Mouse (Mus musculus): ENCODE data around the gene Sned1. TPM values are rescaled to one million over a fixed set of nuclear protein-coding genes. Genes with fewer than 3 reads are reported as not detected.

Gene Sned1
- polyA plus RNA-seq, 1 experiment from 2014 or later = 2.8 TPM

- Histone ChIP-seq H3K4me2 (ENCODE audit: low read depth, low read length) (no peak overlapping the region), H3K4me3 (ENCODE audit: low read depth, low read length) (no peak overlapping the region), H3K27ac (ENCODE audit: low read depth, low read length) (no peak overlapping the region), H3K9ac (replicated peaks; ENCODE audit: low read depth, low read length) (no peak overlapping the region), H3K9me3 (ENCODE audit: control insufficient read depth, low read length) (no peaks in the 10 kb centered on the region), H3K27me3 (ENCODE audit: control insufficient read depth, insufficient read depth, low read length) (no peaks in the 10 kb centered on the region), H3K36me3 (ENCODE audit: control insufficient read depth, insufficient read depth, low read length) (no peaks in the 10 kb centered on the region), H3K4me1 (ENCODE audit: control insufficient read depth, insufficient read depth, low read length) (no peaks in the 10 kb centered on the region; the same call in 1 of the 2 replicates)
- WGBS = 79% methylated on average over 5 of the region's 5 CpGs
- no peak for ATAC-seq (ENCODE audit: low read depth)
These were observed 9.7 kb upstream of the Sned1 start for GRCm38 (mm10) chr1:93225731-93226520.

GRCm38 (mm10) chr1:93227303-93227975, 8.2 kb upstream of the Sned1 start:
- Histone ChIP-seq H3K4me1 (ENCODE audit: control insufficient read depth, insufficient read depth, low read length) (no peaks in the 10 kb centered on the region; the same call in 1 of the 2 replicates), H3K4me3 (ENCODE audit: low read depth, low read length) (no peak overlapping the region), H3K4me2 (ENCODE audit: low read depth, low read length) (no peak overlapping the region), H3K9me3 (ENCODE audit: control insufficient read depth, low read length) (no peaks in the 10 kb centered on the region), H3K9ac (replicated peaks; ENCODE audit: low read depth, low read length) (no peak overlapping the region), H3K36me3 (ENCODE audit: control insufficient read depth, insufficient read depth, low read length) (no peaks in the 10 kb centered on the region), H3K27me3 (ENCODE audit: control insufficient read depth, insufficient read depth, low read length) (no peaks in the 10 kb centered on the region), H3K27ac (ENCODE audit: low read depth, low read length) (no peak overlapping the region)
- 41% methylated on average over 7 of the region's 7 CpGs for WGBS
- ATAC-seq (ENCODE audit: low read depth) = peak; percentile 36

- H3K9ac ChIP-seq (replicated peaks; ENCODE audit: low read depth, low read length) = no peak overlapping the region
- no peaks in the 10 kb centered on the region for H3K36me3 ChIP-seq (ENCODE audit: control insufficient read depth, insufficient read depth, low read length)
- H3K4me3 ChIP-seq (ENCODE audit: low read depth, low read length) = no peak overlapping the region
- no peak overlapping the region for H3K4me2 ChIP-seq (ENCODE audit: low read depth, low read length)
- no peak overlapping the region for H3K27ac ChIP-seq (ENCODE audit: low read depth, low read length)
- 92% methylated on average over 7 of the region's 7 CpGs for WGBS
- no peaks in the 10 kb centered on the region for H3K27me3 ChIP-seq (ENCODE audit: control insufficient read depth, insufficient read depth, low read length)
- H3K4me1 ChIP-seq (ENCODE audit: control insufficient read depth, insufficient read depth, low read length) = no peaks in the 10 kb centered on the region; the same call in 1 of the 2 replicates
- no peaks in the 10 kb centered on the region for H3K9me3 ChIP-seq (ENCODE audit: control insufficient read depth, low read length)
- ATAC-seq (ENCODE audit: low read depth) = no peak
These were observed 7.7 kb upstream of the Sned1 start for GRCm38 (mm10) chr1:93227976-93228365.

- no peak for ATAC-seq (ENCODE audit: low read depth)
These were observed 6.4 kb upstream of the Sned1 start for GRCm38 (mm10) chr1:93229221-93229620.

GRCm38 (mm10) chr1:93229626-93230025, 6.0 kb upstream of the Sned1 start:
- 85% methylated on average over 4 of the region's 4 CpGs for WGBS
- Histone ChIP-seq H3K36me3 (ENCODE audit: control insufficient read depth, insufficient read depth, low read length) (no peaks in the 10 kb centered on the region), H3K4me1 (ENCODE audit: control insufficient read depth, insufficient read depth, low read length) (no peaks in the 10 kb centered on the region; the same call in 1 of the 2 replicates), H3K4me2 (ENCODE audit: low read depth, low read length) (no peak overlapping the region), H3K4me3 (ENCODE audit: low read depth, low read length) (no peak overlapping the region), H3K27me3 (ENCODE audit: control insufficient read depth, insufficient read depth, low read length) (peaks cover 4% of the 10 kb centered on the region; the same call in 1 of the 2 replicates), H3K9ac (replicated peaks; ENCODE audit: low read depth, low read length) (no peak overlapping the region), H3K9me3 (ENCODE audit: control insufficient read depth, low read length) (no peaks in the 10 kb centered on the region), H3K27ac (ENCODE audit: low read depth, low read length) (no peak overlapping the region)
- no peak for ATAC-seq (ENCODE audit: low read depth)

More at GRCm38 (mm10) chr1:93229221-93229620, 6.4 kb upstream of the Sned1 start:
- Histone ChIP-seq H3K27ac (ENCODE audit: low read depth, low read length) (no peak overlapping the region), H3K9me3 (ENCODE audit: control insufficient read depth, low read length) (no peaks in the 10 kb centered on the region), H3K4me1 (ENCODE audit: control insufficient read depth, insufficient read depth, low read length) (no peaks in the 10 kb centered on the region; the same call in 1 of the 2 replicates), H3K36me3 (ENCODE audit: control insufficient read depth, insufficient read depth, low read length) (no peaks in the 10 kb centered on the region), H3K4me2 (ENCODE audit: low read depth, low read length) (no peak overlapping the region), H3K9ac (replicated peaks; ENCODE audit: low read depth, low read length) (no peak overlapping the region), H3K27me3 (ENCODE audit: control insufficient read depth, insufficient read depth, low read length) (peaks cover under 1% of the 10 kb centered on the region; the same call in 1 of the 2 replicates), H3K4me3 (ENCODE audit: low read depth, low read length) (no peak overlapping the region)
- 82% methylated on average over 6 of the region's 6 CpGs for WGBS

GRCm38 (mm10) chr1:93236545-93236924, 894 bp downstream of the Sned1 start:
- WGBS = 16% methylated on average over 3 of the region's 3 CpGs
- Histone ChIP-seq H3K4me2 (ENCODE audit: low read depth, low read length) (peak overlapping the region; percentile 100), H3K4me3 (ENCODE audit: low read depth, low read length) (peak overlapping the region; percentile 54), H3K27me3 (ENCODE audit: control insufficient read depth, insufficient read depth, low read length) (peaks cover 19% of the 10 kb centered on the region), H3K9me3 (ENCODE audit: control insufficient read depth, low read length) (no peaks in the 10 kb centered on the region), H3K4me1 (ENCODE audit: control insufficient read depth, insufficient read depth, low read length) (peaks cover 10% of the 10 kb centered on the region; the same call in 1 of the 2 replicates), H3K36me3 (ENCODE audit: control insufficient read depth, insufficient read depth, low read length) (no peaks in the 10 kb centered on the region), H3K27ac (ENCODE audit: low read depth, low read length) (no peak overlapping the region), H3K9ac (replicated peaks; ENCODE audit: low read depth, low read length) (0 out of 2 replicates have a peak overlapping the region, but pooled peaks have one; percentile 58)
- ATAC-seq (ENCODE audit: low read depth) = peak; percentile 62

- Histone ChIP-seq H3K27ac (ENCODE audit: low read depth, low read length) (no peak overlapping the region), H3K36me3 (ENCODE audit: control insufficient read depth, insufficient read depth, low read length) (no peaks in the 10 kb centered on the region), H3K4me3 (ENCODE audit: low read depth, low read length) (no peak overlapping the region), H3K4me1 (ENCODE audit: control insufficient read depth, insufficient read depth, low read length) (peaks cover 10% of the 10 kb centered on the region; the same call in 1 of the 2 replicates), H3K9me3 (ENCODE audit: control insufficient read depth, low read length) (no peaks in the 10 kb centered on the region), H3K9ac (replicated peaks; ENCODE audit: low read depth, low read length) (no peak overlapping the region), H3K4me2 (ENCODE audit: low read depth, low read length) (no peak overlapping the region), H3K27me3 (ENCODE audit: control insufficient read depth, insufficient read depth, low read length) (peaks cover 19% of the 10 kb centered on the region)
- ATAC-seq (ENCODE audit: low read depth) = no peak
- 94% methylated on average over 10 of the region's 10 CpGs for WGBS
These were observed 2.0 kb downstream of the Sned1 start for GRCm38 (mm10) chr1:93237676-93238075.

GRCm38 (mm10) chr1:93238201-93238600, 2.6 kb downstream of the Sned1 start:
- no peak overlapping the region for H3K4me3 ChIP-seq (ENCODE audit: low read depth, low read length)
- ATAC-seq (ENCODE audit: low read depth) = no peak
- WGBS = 64% methylated on average over 4 of the region's 4 CpGs
- no peaks in the 10 kb centered on the region for H3K9me3 ChIP-seq (ENCODE audit: control insufficient read depth, low read length)
- H3K27me3 ChIP-seq (ENCODE audit: control insufficient read depth, insufficient read depth, low read length) = peaks cover 19% of the 10 kb centered on the region
- no peak overlapping the region for H3K27ac ChIP-seq (ENCODE audit: low read depth, low read length)
- no peak overlapping the region for H3K4me2 ChIP-seq (ENCODE audit: low read depth, low read length)
- H3K9ac ChIP-seq (replicated peaks; ENCODE audit: low read depth, low read length) = no peak overlapping the region
- H3K36me3 ChIP-seq (ENCODE audit: control insufficient read depth, insufficient read depth, low read length) = no peaks in the 10 kb centered on the region
- peaks cover 10% of the 10 kb centered on the region; the same call in 1 of the 2 replicates for H3K4me1 ChIP-seq (ENCODE audit: control insufficient read depth, insufficient read depth, low read length)

- Histone ChIP-seq H3K9ac (replicated peaks; ENCODE audit: low read depth, low read length) (no peak overlapping the region), H3K4me3 (ENCODE audit: low read depth, low read length) (no peak overlapping the region), H3K27ac (ENCODE audit: low read depth, low read length) (no peak overlapping the region), H3K9me3 (ENCODE audit: control insufficient read depth, low read length) (no peaks in the 10 kb centered on the region), H3K4me1 (ENCODE audit: control insufficient read depth, insufficient read depth, low read length) (no peaks in the 10 kb centered on the region), H3K4me2 (ENCODE audit: low read depth, low read length) (no peak overlapping the region), H3K27me3 (ENCODE audit: control insufficient read depth, insufficient read depth, low read length) (no peaks in the 10 kb centered on the region), H3K36me3 (ENCODE audit: control insufficient read depth, insufficient read depth, low read length) (no peaks in the 10 kb centered on the region)
- no peak for ATAC-seq (ENCODE audit: low read depth)
- 74% methylated on average over 2 of the region's 2 CpGs for WGBS
These were observed 10.3 kb downstream of the Sned1 start for GRCm38 (mm10) chr1:93245936-93246335.
